Mouse (Mus musculus) limb, embryonic 10.5 days (tissue): ENCODE data around the gene Arhgap19. TPM values are rescaled to one million over a fixed set of nuclear protein-coding genes. Genes with fewer than 3 reads are reported as not detected.

Experiments
- DNase-seq: peaks from one replicate; pipeline ENCODE4 v3.0.0-alpha.2; 2017; ENCODE audit warnings: low spot score
- H3K27ac ChIP-seq: fragments of 300-500 bp; sonication (generic); 2 replicates; pipeline ENCODE4 v1.5.1; 2016; ENCODE audit warnings: mild to moderate bottlenecking
- H3K27me3 ChIP-seq: fragments of 300-500 bp; sonication (generic); 2 replicates; pipeline ENCODE4 v1.6.1; 2016; ENCODE audit warnings: low read depth, mild to moderate bottlenecking; ENCODE audit not compliant: poor library complexity, severe bottlenecking
- H3K36me3 ChIP-seq: fragments of 300-500 bp; sonication (generic); 2 replicates; pipeline ENCODE4 v1.6.1; 2016; ENCODE audit warnings: mild to moderate bottlenecking, moderate library complexity
- H3K4me1 ChIP-seq: fragments of 300-500 bp; sonication (generic); 2 replicates; pipeline ENCODE4 v1.6.1; 2016
- H3K4me3 ChIP-seq: fragments of 300-500 bp; sonication (generic); 2 replicates; pipeline ENCODE4 v1.5.1; 2016; ENCODE audit warnings: mild to moderate bottlenecking, moderate library complexity
- H3K9me3 ChIP-seq: fragments of 300-500 bp; sonication (generic); replicated peaks from 2 replicates; pipeline ENCODE4 v1.6.1; 2016; ENCODE audit warnings: mild to moderate bottlenecking
- WGBS: fragments of 180-500 bp; shearing (Covaris S2); methylation state at CpG from one replicate; pipeline ENCODE4 v1.1.7; 2016; 5-methylcytosine and 5-hydroxymethylcytosine counted together
- polyA plus RNA-seq: library from polyadenylated mRNA; unstranded; fragments of >200 nt; fragmentation: Nextera tagmentation; extraction: Ambion mirVana; gene quantifications from 2 replicates; pipeline ENCODE4 v1.2.1, GENCODE M21; 2016

Gene Arhgap19
- polyA plus RNA-seq, 1 experiment from 2014 or later, result 47.1 TPM

- Histone ChIP-seq H3K4me1 (peaks cover 46% of the 10 kb centered on the region), H3K27ac (no peak overlapping the region), H3K36me3 (no peaks in the 10 kb centered on the region), H3K4me3 (no peak overlapping the region), H3K9me3 (no peaks in the 10 kb centered on the region), H3K27me3 (peaks cover 100% of the 10 kb centered on the region)
- WGBS, result 20% methylated on average over 4 of the region's 4 CpGs
- no peak for DNase-seq
Measured at GRCm38 (mm10) chr19:41738896-41739295, 63.0 kb downstream of the Arhgap19 start.

GRCm38 (mm10) chr19:41738429-41738805, 63.4 kb downstream of the Arhgap19 start:
- DNase-seq, result no peak
- H3K27me3 ChIP-seq, result peaks cover 100% of the 10 kb centered on the region
- peak overlapping the region; percentile 2; the same call in 1 of the 2 replicates for H3K4me3 ChIP-seq
- no peaks in the 10 kb centered on the region for H3K36me3 ChIP-seq
- no peaks in the 10 kb centered on the region for H3K9me3 ChIP-seq
- H3K4me1 ChIP-seq, result peaks cover 41% of the 10 kb centered on the region
- H3K27ac ChIP-seq, result no peak overlapping the region
- 8% methylated on average over 14 of the region's 14 CpGs for WGBS

- Histone ChIP-seq H3K36me3 (no peaks in the 10 kb centered on the region), H3K4me3 (peak overlapping the region; percentile 2), H3K27ac (no peak overlapping the region), H3K9me3 (no peaks in the 10 kb centered on the region), H3K27me3 (peaks cover 100% of the 10 kb centered on the region), H3K4me1 (peaks cover 35% of the 10 kb centered on the region)
- WGBS, result 2% methylated on average over 18 of the region's 18 CpGs
- DNase-seq, result peak; percentile 59
Measured at GRCm38 (mm10) chr19:41737657-41738428, 64.0 kb downstream of the Arhgap19 start.

- H3K4me3 ChIP-seq, result no peak overlapping the region
- no peaks in the 10 kb centered on the region for H3K36me3 ChIP-seq
- DNase-seq, result no peak
- peaks cover 74% of the 10 kb centered on the region for H3K27me3 ChIP-seq
- H3K4me1 ChIP-seq, result peaks cover 32% of the 10 kb centered on the region
- H3K27ac ChIP-seq, result no peak overlapping the region
- no peaks in the 10 kb centered on the region for H3K9me3 ChIP-seq
- WGBS, result 14% methylated on average over 10 of the region's 10 CpGs
Measured at GRCm38 (mm10) chr19:41734685-41735084, 67.2 kb downstream of the Arhgap19 start.

- WGBS, result 71% methylated on average over 2 of the region's 2 CpGs
- no peak overlapping the region for H3K4me3 ChIP-seq
- no peaks in the 10 kb centered on the region for H3K36me3 ChIP-seq
- H3K9me3 ChIP-seq, result no peaks in the 10 kb centered on the region
- no peak for DNase-seq
- H3K4me1 ChIP-seq, result peaks cover 16% of the 10 kb centered on the region
- peaks cover 7% of the 10 kb centered on the region; the same call in 1 of the 2 replicates for H3K27me3 ChIP-seq
- H3K27ac ChIP-seq, result no peak overlapping the region
Measured at GRCm38 (mm10) chr19:41725491-41725890, 76.4 kb downstream of the Arhgap19 start.

GRCm38 (mm10) chr19:41724831-41725470, 76.9 kb downstream of the Arhgap19 start:
- Histone ChIP-seq H3K4me3 (no peak overlapping the region), H3K27ac (no peak overlapping the region), H3K36me3 (no peaks in the 10 kb centered on the region), H3K9me3 (no peaks in the 10 kb centered on the region), H3K4me1 (peaks cover 16% of the 10 kb centered on the region), H3K27me3 (peaks cover 7% of the 10 kb centered on the region; the same call in 1 of the 2 replicates)
- WGBS, result 39% methylated on average over 9 of the region's 9 CpGs
- peak; percentile 56 for DNase-seq

GRCm38 (mm10) chr19:41723337-41723736, 78.5 kb downstream of the Arhgap19 start:
- WGBS, result 9% methylated on average over 2 of the region's 2 CpGs
- H3K27ac ChIP-seq, result no peak overlapping the region
- no peak overlapping the region for H3K4me3 ChIP-seq
- H3K36me3 ChIP-seq, result no peaks in the 10 kb centered on the region
- no peak for DNase-seq
- peaks cover 27% of the 10 kb centered on the region for H3K4me1 ChIP-seq
- no peaks in the 10 kb centered on the region for H3K9me3 ChIP-seq
- H3K27me3 ChIP-seq, result peaks cover 17% of the 10 kb centered on the region; the same call in 1 of the 2 replicates

GRCm38 (mm10) chr19:41719436-41719835, 82.4 kb downstream of the Arhgap19 start:
- peaks cover 55% of the 10 kb centered on the region for H3K4me1 ChIP-seq
- H3K4me3 ChIP-seq, result no peak overlapping the region

More at GRCm38 (mm10) chr19:41719436-41719835, 82.4 kb downstream of the Arhgap19 start:
- Histone ChIP-seq H3K27me3 (peaks cover 44% of the 10 kb centered on the region), H3K27ac (no peak overlapping the region), H3K9me3 (no peaks in the 10 kb centered on the region), H3K36me3 (no peaks in the 10 kb centered on the region)
- DNase-seq, result no peak
- 78% methylated on average over 8 of the region's 8 CpGs for WGBS

Other genes starting within 250 kb of the Arhgap19 start
- 2.3 and 2.8 TPM in 2 replicates for gene Gm340, start 219.7 kb downstream of the Arhgap19 start, polyA plus RNA-seq
- 0.97 and 1.1 TPM in 2 replicates for gene Slit1, start 58.4 kb downstream of the Arhgap19 start, polyA plus RNA-seq
- gene Frat1, start 27.9 kb upstream of the Arhgap19 start, polyA plus RNA-seq, result 4.3 and 4.9 TPM in 2 replicates
- 1.9 and 3.0 TPM in 2 replicates for gene Frat2, start 46.1 kb upstream of the Arhgap19 start, polyA plus RNA-seq
- gene Rrp12, start 94.1 kb upstream of the Arhgap19 start, polyA plus RNA-seq, result 31.9 and 39.8 TPM in 2 replicates
- gene Pgam1, start 109.9 kb upstream of the Arhgap19 start, polyA plus RNA-seq, result 900 and 1,117 TPM in 2 replicates
- gene Exosc1, start 131.4 kb upstream of the Arhgap19 start, polyA plus RNA-seq, result 91.7 and 102 TPM in 2 replicates
- gene Zdhhc16, start 131.4 kb upstream of the Arhgap19 start, polyA plus RNA-seq, result 92.0 and 96.5 TPM in 2 replicates
- gene Mms19, start 179.1 kb upstream of the Arhgap19 start, polyA plus RNA-seq, result 39.9 and 52.5 TPM in 2 replicates
- 14.2 and 15.1 TPM in 2 replicates for gene Ubtd1, start 179.7 kb upstream of the Arhgap19 start, polyA plus RNA-seq
- gene Ankrd2, start 234.0 kb upstream of the Arhgap19 start, polyA plus RNA-seq, result not detected in 2 replicates
- gene Hoga1, start 243.6 kb upstream of the Arhgap19 start, polyA plus RNA-seq, result 1.1 and 1.3 TPM in 2 replicates